Mouse (Mus musculus) heart, adult 2 months (tissue): ENCODE data around the gene Ttll1. TPM values are rescaled to one million over a fixed set of nuclear protein-coding genes. Genes with fewer than 3 reads are reported as not detected.
"Not testable (repeated sequence)": the region's sequence is repeated elsewhere in the genome, so short reads cannot be mapped to it uniquely, and the experiment has no call there.

Source experiments
- DNase-seq, 2 experiments: peaks; one replicate each; pipeline ENCODE4 v3.0.0; 2021
- H3K27ac ChIP-seq: fragments of 200-600 bp; 2 replicates; pipeline ENCODE4 v1.8.1; 2022
- H3K27me3 ChIP-seq: fragments of 200-500 bp; 2 replicates; pipeline ENCODE4 v1.6.1; 2012; ENCODE audit warnings: mild to moderate bottlenecking, low read length, inconsistent platforms, mixed read lengths; ENCODE audit not compliant: control insufficient read depth, insufficient read depth
- H3K36me3 ChIP-seq: fragments of 200-500 bp; 2 replicates; pipeline ENCODE4 v1.6.1; 2012; ENCODE audit warnings: low read length, inconsistent platforms; ENCODE audit not compliant: control insufficient read depth, insufficient read depth
- H3K4me1 ChIP-seq: fragments of 200-500 bp; 2 replicates; pipeline ENCODE4 v1.6.1; 2011; ENCODE audit warnings: low read length; ENCODE audit not compliant: control insufficient read depth, insufficient read depth
- H3K4me3 ChIP-seq: fragments of 200-600 bp; 2 replicates; pipeline ENCODE4 v1.8.1; 2022
- H3K79me2 ChIP-seq: fragments of 200-500 bp; replicated peaks from 2 replicates; pipeline ENCODE4 v1.6.1; 2012; ENCODE audit warnings: mild to moderate bottlenecking, inconsistent platforms, low read length, moderate library complexity, mixed read lengths; ENCODE audit not compliant: control insufficient read depth, insufficient read depth
- H3K9ac ChIP-seq: fragments of 200-500 bp; 2 replicates; pipeline ENCODE4 v1.6.1; 2012; ENCODE audit warnings: low read depth, mild to moderate bottlenecking, control low read depth, inconsistent platforms, low read length, mixed read lengths
- CTCF ChIP-seq: fragments of 200-600 bp; IDR thresholded peaks from 2 replicates; pipeline ENCODE4 v1.8.1; 2022; ENCODE audit warnings: antibody characterized with exemption, mild to moderate bottlenecking, moderate library complexity
- EP300 ChIP-seq: fragments of 200-500 bp; IDR thresholded peaks from 2 replicates; pipeline ENCODE4 v1.6.1; 2011; ENCODE audit warnings: low read depth, low read length, control low read depth; ENCODE audit not compliant: insufficient read depth
- POLR2A ChIP-seq: fragments of 200-500 bp; IDR thresholded peaks from 2 replicates; pipeline ENCODE4 v1.6.1; 2011; ENCODE audit warnings: mild to moderate bottlenecking, low read depth, low read length, control low read depth; ENCODE audit not compliant: insufficient read depth
- WGBS: fragments of 180-500 bp; shearing (Covaris S2); methylation state at CpG from one replicate; pipeline ENCODE4 v1.1.7; 2018; 5-methylcytosine and 5-hydroxymethylcytosine counted together
- intact Hi-C: fragments of 180-260 bp; cut with DNase I; formaldehyde crosslinking; loops from one replicate; pipeline ENCODE4 v1.15.1; 2025
- polyA plus RNA-seq: library from polyadenylated mRNA; depleted of rRNA; stranded (reverse); fragments of >200 nt; gene quantifications from 2 replicates; pipeline ENCODE4 v1.2.3, GENCODE M21; 2012
- total RNA-seq, 2 experiments: library from RNA; stranded (reverse); gene quantifications; 2 replicates each; pipeline ENCODE4 v1.2.3; 2021

The Ttll1 gene
- total and polyA plus RNA-seq, 3 experiments: 37.6 to 62.9 (median 52.1) TPM

DNA sequence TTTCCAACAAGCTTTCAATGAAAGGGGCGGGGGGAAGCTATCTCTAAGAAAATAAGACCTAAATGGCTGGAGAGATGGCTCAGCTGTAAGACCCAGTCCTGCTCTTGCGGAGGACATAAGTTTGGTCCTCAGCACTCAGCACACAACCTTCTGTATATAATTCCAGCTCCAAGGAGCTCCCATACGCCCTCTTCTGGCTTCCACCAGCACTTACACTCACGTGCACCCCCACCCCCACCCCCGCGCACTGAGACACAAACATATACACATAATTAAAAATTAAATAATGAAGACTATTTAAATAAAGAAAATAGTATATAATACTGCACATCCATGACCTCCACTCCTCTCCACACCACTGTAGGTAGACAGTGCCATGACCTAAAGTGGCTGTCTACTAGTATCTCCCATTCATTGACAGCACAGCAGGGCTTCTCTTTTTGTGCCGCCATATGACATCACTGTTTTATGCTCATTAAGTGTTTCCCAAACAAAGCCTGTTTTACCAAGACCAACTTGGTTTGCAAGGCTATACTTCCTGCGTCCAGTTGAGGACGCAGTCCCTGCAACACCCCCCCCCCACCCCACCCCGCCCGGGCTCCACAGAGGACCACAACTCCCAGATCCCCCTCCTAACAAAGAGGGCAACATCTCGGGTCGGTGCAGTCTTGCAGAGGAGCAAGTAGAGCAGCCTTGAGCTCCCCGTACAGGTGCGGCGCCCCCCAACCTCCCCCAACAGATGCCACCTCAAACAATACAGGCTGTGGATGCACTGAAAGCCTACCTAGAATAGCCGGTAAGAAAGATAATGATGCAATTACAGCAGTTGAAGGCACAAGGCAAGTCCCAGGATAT is 516 bp downstream of the Ttll1 start:
- Histone ChIP-seq H3K79me2 (no peaks in the 10 kb centered on the region), H3K36me3 (no peaks in the 10 kb centered on the region), H3K4me3 (peak overlapping the region; percentile 48), H3K27ac (peak overlapping the region; percentile 36; the same call in 1 of the 2 replicates), H3K27me3 (no peaks in the 10 kb centered on the region), H3K9ac (peak overlapping the region; percentile 75), H3K4me1 (no peaks in the 10 kb centered on the region)
- intact Hi-C loops: loop anchor here (10.0 kb wide), 1 partner anchor 355 kb away; no protein-coding TSS in a partner anchor
- no peak for DNase-seq
- WGBS: 26% methylated on average over 17 of the region's 17 CpGs
- peak; percentile 29 for TF ChIP-seq CTCF
- TF ChIP-seq POLR2A: no peak; the same call in 1 of the 2 replicates

DNA sequence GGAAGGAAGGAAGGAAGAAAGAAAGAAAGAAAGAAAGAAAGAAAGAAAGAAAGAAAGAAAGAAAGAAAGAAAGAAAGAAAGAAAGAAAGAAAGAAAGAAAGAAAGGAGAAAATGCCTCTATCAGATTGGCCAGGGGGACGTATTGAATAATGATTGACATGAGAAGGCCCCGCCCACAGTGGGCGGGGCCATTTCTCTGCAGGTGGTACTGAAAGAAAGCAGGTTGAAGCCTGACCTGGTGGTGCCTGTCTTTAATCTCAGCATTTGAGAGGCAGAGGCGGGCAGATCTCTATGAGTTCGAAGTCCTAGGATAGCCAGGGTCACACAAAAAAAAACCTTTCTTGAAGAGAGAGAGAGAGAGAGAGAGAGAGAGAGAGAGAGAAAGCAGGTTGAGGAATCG is 9.2 kb downstream of the Ttll1 start:
- DNase-seq, H3K27me3 ChIP-seq, H3K9ac ChIP-seq, H3K36me3 ChIP-seq, H3K79me2 ChIP-seq, H3K4me3 ChIP-seq, H3K27ac ChIP-seq, intact Hi-C loops, H3K4me1 ChIP-seq: not testable (repeated sequence)
- 75% methylated on average over 6 of the region's 6 CpGs for WGBS

DNA sequence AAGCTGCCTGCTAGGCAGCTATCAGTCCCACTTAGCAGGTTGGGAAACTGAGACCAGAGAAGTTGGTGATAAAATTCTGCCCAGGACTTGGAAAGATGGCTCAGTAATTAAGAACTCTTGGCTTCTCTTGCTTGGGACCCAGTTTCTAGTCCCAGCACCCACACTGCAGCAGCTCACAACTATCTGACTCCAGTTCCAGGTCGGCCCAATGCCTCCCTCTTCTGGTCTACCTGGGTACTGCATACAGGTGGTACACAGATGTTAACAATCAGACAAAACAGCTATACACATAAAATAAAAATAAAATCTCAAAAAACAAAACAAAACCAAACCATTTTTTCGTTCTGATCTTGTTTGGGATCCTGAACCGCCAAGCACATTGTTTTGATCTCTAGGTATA is 10.3 kb downstream of the Ttll1 start:
- Histone ChIP-seq H3K9ac (no peak overlapping the region), H3K27me3 (no peaks in the 10 kb centered on the region), H3K27ac (no peak overlapping the region), H3K36me3 (no peaks in the 10 kb centered on the region), H3K4me1 (no peaks in the 10 kb centered on the region), H3K79me2 (no peaks in the 10 kb centered on the region), H3K4me3 (no peak overlapping the region)
- intact Hi-C loops: no loop called here
- 68% methylated on average over 3 of the region's 3 CpGs for WGBS
- peak in 1 of 2 experiments; percentile 54 for DNase-seq
- TF ChIP-seq POLR2A (no peak), CTCF (peak; percentile 87)

DNA sequence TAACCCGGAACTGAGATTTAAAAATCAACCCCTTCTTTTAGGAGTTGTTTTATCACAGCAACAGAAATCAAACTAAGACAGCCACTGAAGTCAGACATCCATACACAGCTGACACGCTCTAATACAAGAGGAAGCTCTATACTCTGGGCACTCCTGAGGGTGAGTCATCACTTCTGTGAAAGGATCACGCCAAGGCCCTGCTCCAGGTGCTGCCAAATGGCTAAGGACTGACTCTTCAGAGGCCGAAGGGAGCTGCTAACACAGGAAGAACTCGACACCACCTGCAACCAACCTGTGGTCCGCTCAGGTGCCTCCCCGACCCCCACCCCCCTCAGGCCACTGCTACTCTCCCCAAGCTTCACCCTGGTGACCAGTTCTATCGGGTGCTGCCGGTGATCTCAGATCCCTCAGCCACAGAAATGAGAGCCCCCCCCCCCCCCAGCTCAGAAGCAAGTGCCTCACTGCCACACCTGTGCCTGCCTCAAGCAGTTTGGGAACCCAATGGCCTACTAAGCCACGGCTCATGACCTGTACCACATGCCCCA is 11.4 kb downstream of the Ttll1 start:
- no peaks in the 10 kb centered on the region for H3K36me3 ChIP-seq
- no peak overlapping the region for H3K9ac ChIP-seq
- H3K27ac ChIP-seq: no peak overlapping the region
- no peak for DNase-seq
- no peaks in the 10 kb centered on the region for H3K27me3 ChIP-seq
- no peak for TF ChIP-seq EP300
- TF ChIP-seq CTCF: no peak
- no peak for TF ChIP-seq POLR2A
- intact Hi-C loops: no loop called here
- H3K4me3 ChIP-seq: no peak overlapping the region
- 75% methylated on average over 10 of the region's 10 CpGs for WGBS
- no peaks in the 10 kb centered on the region for H3K79me2 ChIP-seq
- H3K4me1 ChIP-seq: no peaks in the 10 kb centered on the region

DNA sequence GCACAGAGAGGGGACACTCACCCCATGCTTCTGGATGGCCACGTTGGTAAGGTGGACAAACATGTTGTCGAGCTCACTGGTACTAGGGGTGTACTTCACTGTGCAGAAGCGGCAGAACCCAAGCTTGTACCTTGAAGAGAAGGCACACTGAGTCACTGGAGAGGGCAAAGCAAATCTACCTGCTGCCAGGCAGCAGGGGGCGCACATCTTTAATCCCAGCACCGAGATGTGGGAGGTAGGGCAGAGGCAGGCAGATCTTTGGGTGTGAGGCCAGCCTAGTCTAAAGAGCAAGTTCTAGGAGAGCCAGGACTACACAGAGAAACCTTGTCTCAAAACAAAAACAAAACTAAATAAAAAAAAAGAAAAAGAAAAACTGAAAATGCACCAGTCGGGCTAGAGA is 13.4 kb downstream of the Ttll1 start:
- TF ChIP-seq POLR2A (no peak), CTCF (peak; percentile 47)
- intact Hi-C loops: no loop called here
- Histone ChIP-seq H3K9ac (no peak overlapping the region), H3K36me3 (no peaks in the 10 kb centered on the region), H3K4me1 (no peaks in the 10 kb centered on the region), H3K4me3 (no peak overlapping the region), H3K27me3 (no peaks in the 10 kb centered on the region), H3K79me2 (no peaks in the 10 kb centered on the region), H3K27ac (no peak overlapping the region)
- no peak for DNase-seq
- 93% methylated on average over 6 of the region's 6 CpGs for WGBS

DNA sequence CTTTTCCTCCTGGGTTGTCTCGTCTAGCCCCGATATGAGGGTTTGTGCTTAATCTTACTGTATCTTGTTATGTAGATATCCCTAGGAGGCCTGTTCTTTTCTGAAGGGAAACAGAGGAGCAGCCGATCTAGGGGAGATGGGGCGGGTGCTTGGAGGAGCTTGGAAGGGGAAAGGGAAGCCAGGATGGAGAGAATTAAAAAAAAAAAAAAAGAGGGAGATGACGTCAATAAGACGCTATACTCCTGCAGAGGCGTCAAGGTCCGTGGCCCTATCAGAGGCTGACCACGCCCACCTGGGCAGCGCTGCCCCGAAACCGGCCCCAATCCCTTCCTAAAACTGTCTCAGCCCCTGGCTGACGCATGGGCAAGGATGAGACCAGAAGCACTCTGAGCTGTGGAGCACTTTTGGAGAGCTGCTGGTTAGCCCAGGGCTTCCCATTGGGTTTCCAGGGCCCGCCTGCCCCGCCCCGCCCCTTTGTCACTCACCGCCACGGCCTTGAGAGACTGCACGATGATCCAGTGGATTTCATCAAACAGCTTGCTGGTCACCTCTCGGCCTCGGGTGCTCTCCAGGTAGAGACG is 14.8 kb downstream of the Ttll1 start:
- no peaks in the 10 kb centered on the region for H3K79me2 ChIP-seq
- no peak for TF ChIP-seq EP300
- no peak for TF ChIP-seq CTCF
- no peak for TF ChIP-seq POLR2A
- H3K4me1 ChIP-seq: no peaks in the 10 kb centered on the region
- H3K36me3 ChIP-seq: no peaks in the 10 kb centered on the region
- no peak overlapping the region for H3K4me3 ChIP-seq
- no peak for DNase-seq
- 84% methylated on average over 22 of the region's 22 CpGs for WGBS
- H3K9ac ChIP-seq: no peak overlapping the region
- no peaks in the 10 kb centered on the region for H3K27me3 ChIP-seq
- intact Hi-C loops: no loop called here
- H3K27ac ChIP-seq: no peak overlapping the region
